Mouse (Mus musculus): ENCODE data around the gene Rap1gap2. TPM values are rescaled to one million over a fixed set of nuclear protein-coding genes. Genes with fewer than 3 reads are reported as not detected.
A peak's percentile ranks its signal among the peaks of the same experiment; 100 is the strongest.

Gene Rap1gap2
- polyA plus RNA-seq, 1 experiment from 2014 or later = 5.5 TPM

DNA sequence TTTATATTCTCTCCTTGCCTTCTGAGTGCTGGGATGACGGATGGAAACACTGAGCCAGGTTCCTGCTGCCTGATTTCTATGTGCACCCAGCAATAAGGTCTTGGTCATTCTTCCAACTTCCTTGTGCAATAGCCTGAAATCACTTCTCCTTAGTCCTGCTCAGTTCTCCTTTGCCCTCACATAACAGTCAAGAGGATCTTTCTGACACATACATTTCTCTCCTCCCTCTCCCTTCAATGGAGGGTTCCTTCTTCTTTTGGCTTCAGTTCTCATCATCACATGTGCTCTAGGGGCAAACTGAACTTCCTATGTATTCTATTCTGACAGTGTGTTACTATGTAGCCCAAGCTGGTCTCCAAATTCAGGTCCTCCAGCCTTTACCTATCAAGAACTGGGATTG is 37.3 kb upstream of the Rap1gap2 start:
- Histone ChIP-seq H3K4me1 (ENCODE audit: insufficient read depth, low read length) (peaks cover 29% of the 10 kb centered on the region), H3K36me3 (ENCODE audit: insufficient read depth, low read length) (no peaks in the 10 kb centered on the region), H3K9ac (replicated peaks; ENCODE audit: low read length) (no peak overlapping the region), H3K4me2 (replicated peaks; ENCODE audit: low read depth, low read length) (no peak overlapping the region), H3K27ac (ENCODE audit: low read length) (no peak overlapping the region), H3K9me3 (ENCODE audit: low read length) (no peaks in the 10 kb centered on the region), H3K4me3 (ENCODE audit: low read length) (no peak overlapping the region), H3K27me3 (ENCODE audit: insufficient read depth, low read length) (no peaks in the 10 kb centered on the region)
- 96% methylated on average over 1 of the region's 1 CpGs for WGBS
- no peak for ATAC-seq (ENCODE audit: low FRiP score, low TSS enrichment)

DNA sequence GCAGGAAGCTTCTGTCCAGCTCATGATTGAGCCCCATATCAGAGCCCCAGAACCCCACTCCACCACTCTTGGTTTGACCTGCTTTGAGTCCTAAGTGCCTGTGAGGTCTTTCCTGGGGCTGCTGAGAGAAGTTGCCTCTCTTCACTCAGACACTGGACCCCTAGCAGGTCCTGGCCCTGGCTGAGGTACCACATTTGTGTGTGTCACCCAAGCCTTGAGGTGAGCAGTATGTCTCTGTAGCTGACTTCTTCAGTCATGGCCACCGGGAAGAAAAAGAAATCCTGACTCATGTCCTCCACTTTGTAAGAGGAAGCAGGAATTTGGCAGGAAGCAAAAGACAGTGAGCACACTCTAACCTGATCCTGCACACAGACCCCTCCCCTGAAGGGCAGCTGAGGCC is 28.9 kb upstream of the Rap1gap2 start:
- Histone ChIP-seq H3K27ac (ENCODE audit: low read length) (no peak overlapping the region), H3K36me3 (ENCODE audit: insufficient read depth, low read length) (no peaks in the 10 kb centered on the region), H3K9me3 (ENCODE audit: low read length) (no peaks in the 10 kb centered on the region), H3K4me2 (replicated peaks; ENCODE audit: low read depth, low read length) (no peak overlapping the region), H3K9ac (replicated peaks; ENCODE audit: low read length) (no peak overlapping the region), H3K4me3 (ENCODE audit: low read length) (no peak overlapping the region), H3K27me3 (ENCODE audit: insufficient read depth, low read length) (no peaks in the 10 kb centered on the region), H3K4me1 (ENCODE audit: insufficient read depth, low read length) (peaks cover 21% of the 10 kb centered on the region)
- WGBS = 57% methylated on average over 1 of the region's 1 CpGs
- no peak for ATAC-seq (ENCODE audit: low FRiP score, low TSS enrichment)

DNA sequence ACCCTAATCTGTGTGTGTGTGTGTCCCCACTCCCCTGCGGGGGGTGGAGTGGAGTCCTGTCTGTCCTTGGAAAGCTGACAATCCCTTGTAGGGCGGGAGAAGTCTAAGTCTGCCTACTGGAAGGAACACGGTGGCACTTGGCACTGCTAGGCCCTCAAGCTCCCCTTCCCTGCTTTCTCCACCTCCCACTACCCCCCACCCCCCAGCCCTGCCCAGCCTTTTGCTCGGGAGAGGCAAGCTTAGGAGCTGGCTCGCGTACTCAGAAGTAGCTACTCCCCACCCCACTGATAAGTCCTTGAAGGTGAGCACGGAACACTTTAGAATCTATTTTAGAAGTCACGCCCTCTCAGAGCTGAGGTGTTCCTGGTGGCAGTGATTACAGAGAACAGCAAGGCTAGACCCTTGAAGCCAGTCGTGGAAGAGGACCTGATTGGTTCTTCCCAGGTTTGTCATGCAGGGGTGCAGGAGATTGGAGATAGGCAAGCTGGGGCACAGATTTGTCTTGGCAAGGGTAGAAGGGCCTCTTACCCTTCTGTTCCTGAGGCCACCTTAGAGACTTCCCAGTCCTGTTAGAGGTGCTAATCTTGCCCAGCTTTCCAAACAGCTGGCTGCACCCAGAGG is 28.2 kb upstream of the Rap1gap2 start:
- no peaks in the 10 kb centered on the region for H3K36me3 ChIP-seq (ENCODE audit: insufficient read depth, low read length)
- H3K4me1 ChIP-seq (ENCODE audit: insufficient read depth, low read length) = peaks cover 21% of the 10 kb centered on the region
- no peaks in the 10 kb centered on the region for H3K27me3 ChIP-seq (ENCODE audit: insufficient read depth, low read length)
- peak overlapping the region; percentile 90 for H3K27ac ChIP-seq (ENCODE audit: low read length)
- peak overlapping the region; percentile 82 for H3K9ac ChIP-seq (replicated peaks; ENCODE audit: low read length)
- 11% methylated on average over 9 of the region's 9 CpGs for WGBS
- peak overlapping the region; percentile 85 for H3K4me3 ChIP-seq (ENCODE audit: low read length)
- peak overlapping the region; percentile 80 for H3K4me2 ChIP-seq (replicated peaks; ENCODE audit: low read depth, low read length)
- ATAC-seq (ENCODE audit: low FRiP score, low TSS enrichment) = no peak; the same call in 1 of the 2 replicates
- no peaks in the 10 kb centered on the region for H3K9me3 ChIP-seq (ENCODE audit: low read length)

DNA sequence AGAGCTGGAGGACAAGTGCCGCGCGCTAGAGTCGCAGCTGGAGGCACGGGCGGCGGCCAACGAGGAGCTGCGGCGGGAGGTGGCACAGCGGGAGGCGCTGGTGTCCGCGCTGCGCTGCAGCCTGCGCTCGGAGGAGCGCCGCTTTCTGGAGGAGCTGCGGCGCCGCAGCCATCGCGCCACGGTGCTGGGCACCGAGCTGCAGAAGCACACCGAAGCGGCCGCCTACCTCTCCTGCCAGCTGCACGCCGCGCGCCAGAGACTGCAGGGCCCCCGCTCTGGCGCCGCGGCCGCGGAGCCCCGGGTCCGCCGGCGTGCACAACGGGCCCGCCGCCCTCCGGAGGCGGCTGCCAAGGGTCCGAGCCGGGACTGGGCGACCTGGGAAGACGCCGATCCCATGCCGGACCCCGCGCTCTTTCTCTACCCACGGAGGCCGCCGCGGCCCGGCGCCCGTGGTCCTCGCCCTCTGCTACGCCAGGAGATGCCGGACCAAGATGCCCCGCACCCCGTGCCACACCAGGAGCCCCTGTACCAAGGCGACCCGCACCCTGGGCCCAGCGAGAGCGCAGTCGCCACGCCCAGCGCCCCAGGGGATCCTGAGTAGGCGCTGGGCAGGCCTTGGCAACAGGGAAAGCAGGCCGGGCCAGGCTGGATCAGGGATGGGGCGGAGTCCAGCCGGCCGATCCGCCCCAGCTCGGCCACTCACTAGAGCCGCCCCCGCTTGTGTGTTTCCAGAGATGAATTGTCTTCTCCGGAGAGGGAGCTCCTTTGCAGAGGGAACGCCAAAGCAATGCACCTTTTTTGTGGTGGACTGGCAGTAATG is 27.5 kb upstream of the Rap1gap2 start:
- Histone ChIP-seq H3K9me3 (ENCODE audit: low read length) (no peaks in the 10 kb centered on the region), H3K9ac (replicated peaks; ENCODE audit: low read length) (peak overlapping the region; percentile 82), H3K27ac (ENCODE audit: low read length) (peak overlapping the region; percentile 90), H3K4me2 (replicated peaks; ENCODE audit: low read depth, low read length) (peak overlapping the region; percentile 80), H3K4me3 (ENCODE audit: low read length) (peak overlapping the region; percentile 85), H3K4me1 (ENCODE audit: insufficient read depth, low read length) (peaks cover 21% of the 10 kb centered on the region), H3K27me3 (ENCODE audit: insufficient read depth, low read length) (no peaks in the 10 kb centered on the region), H3K36me3 (ENCODE audit: insufficient read depth, low read length) (no peaks in the 10 kb centered on the region)
- ATAC-seq (ENCODE audit: low FRiP score, low TSS enrichment) = peak; percentile 96
- WGBS = under 1% methylated on average over 77 of the region's 86 CpGs

DNA sequence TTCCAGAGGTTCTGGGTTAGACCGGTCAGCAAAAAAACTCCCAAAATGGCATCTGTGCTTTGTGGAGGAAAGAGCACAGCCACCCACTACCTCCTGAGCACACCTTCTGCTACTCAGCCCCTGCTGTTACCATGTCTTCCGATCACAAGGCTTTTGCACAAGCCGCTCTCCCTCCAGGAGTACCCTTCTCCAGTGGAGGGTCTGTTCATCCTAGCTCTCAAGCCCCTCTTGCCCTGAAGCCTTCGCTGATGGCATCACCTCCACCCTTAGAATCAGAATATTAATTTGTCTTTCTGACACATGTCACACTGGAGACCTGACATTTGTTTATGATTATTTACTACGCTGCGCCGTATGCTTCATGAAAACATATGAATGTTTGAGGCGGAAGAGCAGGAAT is 26.8 kb upstream of the Rap1gap2 start:
- Histone ChIP-seq H3K4me1 (ENCODE audit: insufficient read depth, low read length) (peaks cover 21% of the 10 kb centered on the region), H3K36me3 (ENCODE audit: insufficient read depth, low read length) (no peaks in the 10 kb centered on the region), H3K4me2 (replicated peaks; ENCODE audit: low read depth, low read length) (peak overlapping the region; percentile 80), H3K4me3 (ENCODE audit: low read length) (peak overlapping the region; percentile 85), H3K9ac (replicated peaks; ENCODE audit: low read length) (peak overlapping the region; percentile 82), H3K9me3 (ENCODE audit: low read length) (no peaks in the 10 kb centered on the region), H3K27me3 (ENCODE audit: insufficient read depth, low read length) (no peaks in the 10 kb centered on the region), H3K27ac (ENCODE audit: low read length) (peak overlapping the region; percentile 90; the same call in 1 of the 2 replicates)
- WGBS = 24% methylated on average over 8 of the region's 8 CpGs
- no peak for ATAC-seq (ENCODE audit: low FRiP score, low TSS enrichment)

DNA sequence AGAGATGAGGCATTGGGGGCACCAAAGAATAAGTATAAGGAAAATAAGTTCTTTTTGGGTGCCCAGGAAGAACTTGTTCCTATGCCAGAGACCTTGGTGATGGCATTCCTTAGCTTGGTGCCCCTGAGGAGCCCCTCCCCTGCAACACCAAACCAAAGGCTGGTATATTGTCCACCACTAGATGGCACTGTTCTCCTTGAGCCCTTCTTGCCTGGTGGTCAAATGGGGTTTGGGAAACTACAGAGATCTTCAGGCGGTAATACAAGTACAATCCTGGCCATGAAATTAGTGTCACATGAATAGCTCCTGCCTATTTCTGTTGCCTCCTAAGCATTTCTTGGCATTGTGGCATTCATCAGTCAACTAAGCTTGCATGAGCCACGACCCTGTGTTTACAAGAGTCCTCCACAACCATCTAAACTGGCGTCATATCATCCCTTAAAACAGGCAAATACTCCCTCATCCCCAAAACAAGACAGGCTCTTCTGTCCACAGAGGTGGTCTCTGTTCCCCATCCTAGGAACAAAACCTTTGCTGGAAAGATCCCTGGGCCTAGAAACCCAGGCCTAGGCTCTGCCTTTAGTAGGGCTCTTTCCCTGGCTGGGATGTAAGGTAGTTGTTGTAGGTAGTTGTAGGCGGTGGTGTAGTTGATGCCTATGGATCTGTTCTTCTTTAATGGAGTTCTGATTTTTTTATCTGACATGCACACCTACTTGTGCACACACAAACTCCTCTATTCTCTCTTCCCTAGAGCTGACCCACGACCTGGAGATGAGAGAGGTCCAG is 24.0 kb upstream of the Rap1gap2 start:
- Histone ChIP-seq H3K9ac (replicated peaks; ENCODE audit: low read length) (no peak overlapping the region), H3K36me3 (ENCODE audit: insufficient read depth, low read length) (no peaks in the 10 kb centered on the region), H3K4me2 (replicated peaks; ENCODE audit: low read depth, low read length) (no peak overlapping the region), H3K27ac (ENCODE audit: low read length) (no peak overlapping the region), H3K9me3 (ENCODE audit: low read length) (no peaks in the 10 kb centered on the region), H3K27me3 (ENCODE audit: insufficient read depth, low read length) (no peaks in the 10 kb centered on the region), H3K4me3 (ENCODE audit: low read length) (no peak overlapping the region), H3K4me1 (ENCODE audit: insufficient read depth, low read length) (peaks cover 19% of the 10 kb centered on the region)
- 65% methylated on average over 5 of the region's 5 CpGs for WGBS
- ATAC-seq (ENCODE audit: low FRiP score, low TSS enrichment) = no peak

DNA sequence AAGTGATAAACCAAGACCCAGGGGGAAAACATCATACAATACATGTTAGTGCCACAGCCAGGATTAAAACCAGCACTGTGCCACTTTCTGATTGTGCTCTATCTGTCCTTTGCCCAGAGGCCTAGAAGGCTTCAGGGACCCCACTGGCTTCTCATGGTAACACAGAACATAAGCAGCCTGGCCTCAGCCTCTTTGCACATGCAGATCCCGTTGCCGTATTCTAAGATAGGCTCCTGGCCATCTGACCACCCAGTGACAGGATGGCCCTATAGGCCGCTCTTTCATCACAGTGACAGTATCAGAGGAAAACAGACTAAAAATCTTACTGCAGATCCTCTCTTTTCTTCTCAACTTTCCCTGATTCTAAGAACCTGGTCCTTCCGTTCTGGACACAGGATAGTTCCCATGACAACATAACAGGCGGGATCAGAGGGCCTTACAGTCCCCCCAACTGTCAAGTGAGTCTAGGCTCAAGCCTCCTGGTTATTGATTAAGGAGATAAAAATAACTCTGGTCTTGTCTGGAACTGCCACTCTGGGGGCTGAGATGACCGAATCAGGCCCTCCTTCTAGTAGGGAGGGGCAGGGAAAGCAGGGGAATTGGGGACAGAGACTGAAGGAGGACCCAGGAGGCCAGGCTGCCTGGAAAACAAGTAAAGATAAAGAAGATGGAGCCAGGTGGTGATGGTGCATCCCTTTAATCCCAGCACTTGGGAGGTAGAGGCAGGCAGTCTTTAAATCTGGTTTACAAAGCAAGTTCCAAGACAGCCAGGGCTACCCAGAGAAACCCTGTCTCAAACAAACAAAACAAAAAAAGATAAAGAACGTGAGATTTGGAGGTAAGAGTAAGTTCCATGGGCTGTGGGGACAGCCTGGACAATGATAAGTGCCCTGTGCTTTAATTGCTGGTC is 21.4 kb upstream of the Rap1gap2 start:
- Histone ChIP-seq H3K36me3 (ENCODE audit: insufficient read depth, low read length) (no peaks in the 10 kb centered on the region), H3K9ac (replicated peaks; ENCODE audit: low read length) (no peak overlapping the region), H3K27ac (ENCODE audit: low read length) (no peak overlapping the region), H3K4me2 (replicated peaks; ENCODE audit: low read depth, low read length) (no peak overlapping the region), H3K9me3 (ENCODE audit: low read length) (no peaks in the 10 kb centered on the region), H3K4me3 (ENCODE audit: low read length) (no peak overlapping the region), H3K4me1 (ENCODE audit: insufficient read depth, low read length) (peaks cover under 1% of the 10 kb centered on the region), H3K27me3 (ENCODE audit: insufficient read depth, low read length) (no peaks in the 10 kb centered on the region)
- ATAC-seq (ENCODE audit: low FRiP score, low TSS enrichment) = no peak
- 64% methylated on average over 7 of the region's 7 CpGs for WGBS

DNA sequence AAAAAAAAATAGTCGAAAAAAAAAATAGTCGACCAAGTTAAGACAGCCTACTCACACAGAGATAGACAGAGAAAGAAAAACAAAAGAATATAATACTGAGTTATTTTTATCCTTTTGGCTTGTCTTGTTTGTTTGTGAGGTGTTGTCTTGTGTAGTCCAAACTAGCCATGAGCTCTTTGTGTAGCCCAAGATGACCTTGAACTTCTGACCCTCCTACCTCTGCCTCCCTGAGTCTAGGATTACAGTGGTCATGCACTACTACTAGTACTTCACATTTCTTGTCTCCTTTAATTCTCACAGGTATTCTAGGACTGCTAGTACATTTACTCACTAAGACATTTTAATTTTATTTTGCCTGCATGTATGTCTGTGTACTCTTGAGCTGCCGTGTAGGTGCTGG is 16.8 kb upstream of the Rap1gap2 start:
- no peak overlapping the region for H3K27ac ChIP-seq (ENCODE audit: low read length)
- no peaks in the 10 kb centered on the region for H3K36me3 ChIP-seq (ENCODE audit: insufficient read depth, low read length)
- no peaks in the 10 kb centered on the region for H3K4me1 ChIP-seq (ENCODE audit: insufficient read depth, low read length)
- 55% methylated on average over 3 of the region's 3 CpGs for WGBS
- H3K4me3 ChIP-seq (ENCODE audit: low read length) = no peak overlapping the region
- ATAC-seq (ENCODE audit: low FRiP score, low TSS enrichment) = no peak
- H3K27me3 ChIP-seq (ENCODE audit: insufficient read depth, low read length) = no peaks in the 10 kb centered on the region
- H3K4me2 ChIP-seq (replicated peaks; ENCODE audit: low read depth, low read length) = no peak overlapping the region
- no peak overlapping the region for H3K9ac ChIP-seq (replicated peaks; ENCODE audit: low read length)
- no peaks in the 10 kb centered on the region for H3K9me3 ChIP-seq (ENCODE audit: low read length)

DNA sequence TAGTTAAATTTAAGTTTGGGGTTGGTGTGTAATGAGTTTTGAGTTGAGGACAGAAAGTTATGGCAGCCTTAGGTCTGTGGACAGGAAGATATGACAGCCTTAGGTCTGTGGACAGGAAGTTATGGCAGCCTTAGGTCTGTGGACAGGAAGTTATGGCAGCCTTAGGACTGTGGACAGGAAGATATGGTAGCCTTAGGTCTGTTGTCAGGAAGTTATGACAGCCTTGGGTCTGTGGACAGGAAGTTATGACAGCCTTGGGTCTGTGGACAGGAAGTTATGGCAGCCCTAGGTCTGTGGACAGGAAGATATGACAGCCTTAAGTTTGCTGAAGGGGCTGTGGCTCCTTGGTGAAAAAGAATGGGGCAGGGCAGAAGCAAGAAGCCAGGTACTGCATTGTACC is 14.6 kb upstream of the Rap1gap2 start:
- peaks cover 17% of the 10 kb centered on the region for H3K27me3 ChIP-seq (ENCODE audit: insufficient read depth, low read length)
- no peak overlapping the region for H3K4me2 ChIP-seq (replicated peaks; ENCODE audit: low read depth, low read length)
- no peak overlapping the region for H3K9ac ChIP-seq (replicated peaks; ENCODE audit: low read length)
- H3K36me3 ChIP-seq (ENCODE audit: insufficient read depth, low read length) = no peaks in the 10 kb centered on the region
- ATAC-seq (ENCODE audit: low FRiP score, low TSS enrichment) = no peak
- H3K9me3 ChIP-seq (ENCODE audit: low read length) = no peaks in the 10 kb centered on the region
- no peak overlapping the region for H3K27ac ChIP-seq (ENCODE audit: low read length)
- no peaks in the 10 kb centered on the region for H3K4me1 ChIP-seq (ENCODE audit: insufficient read depth, low read length)
- no peak overlapping the region for H3K4me3 ChIP-seq (ENCODE audit: low read length)
